In genomic region chr4:136260491-136261180, GRCm38 (mm10) we compare ENCODE assay signal across 8 mouse cellular contexts. TPM values are rescaled to one million over a fixed set of nuclear protein-coding genes. Genes with fewer than 3 reads are reported as not detected.
DNase-seq lines count a peak whose midpoint lies in the region; ATAC-seq lines count a peak whose summit lies in the region.

No protein-coding gene starts in this region.

- peak; percentile 78 for DNase-seq in kidney, adult 11 months
- DNase-seq in cerebellum, postnatal 25 days = peak; percentile 84 to 91
- peak; percentile 85 for DNase-seq in gastrocnemius, postnatal 14 days
- DNase-seq in neural tube, embryonic 10.5 days (ENCODE audit: extremely low spot score, low spot score) = peak; percentile 90
- DNase-seq in splenic B cell, adult 2 months (ENCODE audit: low read depth, low spot score) = peak; percentile 91

- H3K9me3 ChIP-seq in kidney, embryonic 15.5 days (replicated peaks) = no peaks in the 10 kb centered on the region
- no peaks in the 10 kb centered on the region for H3K9me3 ChIP-seq in intestine, embryonic 15.5 days
- no peaks in the 10 kb centered on the region for H3K9me3 ChIP-seq in limb, embryonic 13.5 days

- intact Hi-C loops in gastrocnemius, postnatal 14 days (cut with DNase I; ENCODE audit: low total_unique reads) = no loop called here

- WGBS in kidney, embryonic 15.5 days = 44% methylated on average over 10 of the region's 10 CpGs
- 38% methylated on average over 10 of the region's 10 CpGs for WGBS in intestine, embryonic 15.5 days
- WGBS in limb, embryonic 13.5 days = 48% methylated on average over 9 of the region's 10 CpGs

- H3K36me3 ChIP-seq in kidney, embryonic 15.5 days = no peaks in the 10 kb centered on the region
- no peaks in the 10 kb centered on the region for H3K36me3 ChIP-seq in intestine, embryonic 15.5 days
- H3K36me3 ChIP-seq in limb, embryonic 13.5 days = no peaks in the 10 kb centered on the region
- no peaks in the 10 kb centered on the region for H3K36me3 ChIP-seq in splenic B cell, adult 2 months (ENCODE audit: control insufficient read depth, insufficient read depth, low read length, poor library complexity, severe bottlenecking)

- ATAC-seq in kidney, embryonic 15.5 days (replicated peaks; ENCODE audit: low FRiP score) = no peak
- ATAC-seq in intestine, embryonic 15.5 days = peak; percentile 47; the same call in 1 of the 2 replicates
- ATAC-seq in limb, embryonic 13.5 days (ENCODE audit: low FRiP score, low read depth) = peak; percentile 59

- H3K27me3 ChIP-seq in kidney, embryonic 15.5 days = no peaks in the 10 kb centered on the region
- no peaks in the 10 kb centered on the region for H3K27me3 ChIP-seq in intestine, embryonic 15.5 days (replicated peaks)
- 0 out of 2 replicates have a peak, but pooled peaks cover 3% of the 10 kb centered on the region for H3K27me3 ChIP-seq in limb, embryonic 13.5 days
- H3K27me3 ChIP-seq in splenic B cell, adult 2 months (ENCODE audit: control insufficient read depth, insufficient read depth, low read length, poor library complexity, severe bottlenecking) = no peaks in the 10 kb centered on the region

- H3K4me1 ChIP-seq in kidney, embryonic 15.5 days = peaks cover 6% of the 10 kb centered on the region; the same call in 1 of the 2 replicates
- peaks cover 9% of the 10 kb centered on the region; the same call in 1 of the 2 replicates for H3K4me1 ChIP-seq in intestine, embryonic 15.5 days (replicated peaks)
- H3K4me1 ChIP-seq in limb, embryonic 13.5 days = no peaks in the 10 kb centered on the region

- H3K9ac ChIP-seq in kidney, embryonic 15.5 days = no peak overlapping the region
- H3K9ac ChIP-seq in intestine, embryonic 15.5 days = no peak overlapping the region
- no peak overlapping the region for H3K9ac ChIP-seq in limb, embryonic 13.5 days

- H3K4me2 ChIP-seq in kidney, embryonic 15.5 days = no peak overlapping the region
- H3K4me2 ChIP-seq in intestine, embryonic 15.5 days (replicated peaks) = no peak overlapping the region
- H3K4me2 ChIP-seq in limb, embryonic 13.5 days (replicated peaks) = no peak overlapping the region

- H3K27ac ChIP-seq in kidney, embryonic 15.5 days = no peak overlapping the region
- H3K27ac ChIP-seq in intestine, embryonic 15.5 days = no peak overlapping the region
- H3K27ac ChIP-seq in limb, embryonic 13.5 days = no peak overlapping the region

- H3K4me3 ChIP-seq in kidney, embryonic 15.5 days (replicated peaks) = no peak overlapping the region
- H3K4me3 ChIP-seq in intestine, embryonic 15.5 days (replicated peaks) = no peak overlapping the region
- no peak overlapping the region for H3K4me3 ChIP-seq in limb, embryonic 13.5 days

RNA-seq across cellular contexts. Expression of gene Tcea3, which starts 13.1 kb away (rescaled TPM):
- 10.9 and 12.5 TPM in 2 replicates for polyA plus RNA-seq in kidney, embryonic 15.5 days (2015; fragmentation: Nextera tagmentation; extraction: Ambion mirVana)
- total RNA-seq in gastrocnemius, postnatal 14 days (2021) = 100 to 1,000 TPM; 212 to 226 TPM
- 18.3 and 19.0 TPM in 2 replicates for polyA plus RNA-seq in intestine, embryonic 15.5 days (2015; fragmentation: Nextera tagmentation; extraction: Ambion mirVana)
- polyA plus RNA-seq in limb, embryonic 13.5 days (2015; fragmentation: Nextera tagmentation; extraction: Ambion mirVana) = 8.1 and 9.0 TPM in 2 replicates

RNA-seq across cellular contexts. Expression of gene Zfp46, which starts 23.8 kb away (rescaled TPM):
- 22.8 TPM in 2 replicates for polyA plus RNA-seq in kidney, embryonic 15.5 days (2015; fragmentation: Nextera tagmentation; extraction: Ambion mirVana)
- 10 to 100 TPM; 35.9 to 47.2 TPM for total RNA-seq in gastrocnemius, postnatal 14 days (2021)
- polyA plus RNA-seq in intestine, embryonic 15.5 days (2015; fragmentation: Nextera tagmentation; extraction: Ambion mirVana) = 16.0 and 16.8 TPM in 2 replicates
- polyA plus RNA-seq in limb, embryonic 13.5 days (2015; fragmentation: Nextera tagmentation; extraction: Ambion mirVana) = 24.3 and 28.4 TPM in 2 replicates

RNA-seq across cellular contexts. Expression of gene Hnrnpr, which starts 50.1 kb away (rescaled TPM):
- 183 and 188 TPM in 2 replicates for polyA plus RNA-seq in kidney, embryonic 15.5 days (2015; fragmentation: Nextera tagmentation; extraction: Ambion mirVana)
- total RNA-seq in gastrocnemius, postnatal 14 days (2021) = 10 to 100 TPM; 23.0 to 30.3 TPM
- polyA plus RNA-seq in intestine, embryonic 15.5 days (2015; fragmentation: Nextera tagmentation; extraction: Ambion mirVana) = 128 and 129 TPM in 2 replicates
- polyA plus RNA-seq in limb, embryonic 13.5 days (2015; fragmentation: Nextera tagmentation; extraction: Ambion mirVana) = 262 and 263 TPM in 2 replicates

RNA-seq across cellular contexts. Expression of gene Asap3, which starts 54.5 kb away (rescaled TPM):
- polyA plus RNA-seq in kidney, embryonic 15.5 days (2015; fragmentation: Nextera tagmentation; extraction: Ambion mirVana) = 4.5 and 6.0 TPM in 2 replicates
- 1 to 10 TPM; 4.0 to 5.9 TPM for total RNA-seq in gastrocnemius, postnatal 14 days (2021)
- 4.6 and 5.4 TPM in 2 replicates for polyA plus RNA-seq in intestine, embryonic 15.5 days (2015; fragmentation: Nextera tagmentation; extraction: Ambion mirVana)
- polyA plus RNA-seq in limb, embryonic 13.5 days (2015; fragmentation: Nextera tagmentation; extraction: Ambion mirVana) = 15.1 and 16.4 TPM in 2 replicates
